Mouse (Mus musculus) cerebellum, adult 2 months (tissue): Measurements from ENCODE around the gene Sik3.

ENCODE experiments used
- CTCF ChIP-seq: fragments of 200-500 bp; IDR thresholded peaks from 2 replicates; pipeline ENCODE4 v1.5.1; 2011; ENCODE audit warnings: low read depth, mild to moderate bottlenecking, control low read depth, low read length, moderate library complexity, borderline replicate concordance; ENCODE audit not compliant: insufficient read depth
- POLR2A ChIP-seq: fragments of 200-500 bp; IDR thresholded peaks from 2 replicates; pipeline ENCODE4 v1.6.1; 2011; ENCODE audit warnings: low read length, control low read depth, borderline replicate concordance; ENCODE audit not compliant: insufficient read depth

- TF ChIP-seq CTCF (no peak), POLR2A (no peak)
These were observed 162.2 kb downstream of the Sik3 start for GRCm38 (mm10) chr9:46174770-46175294.
